Mouse (Mus musculus) brown adipose tissue, adult 24 weeks (tissue): ENCODE data around the gene Fmr1. TPM values are rescaled to one million over a fixed set of nuclear protein-coding genes. Genes with fewer than 3 reads are reported as not detected.
"Not testable (repeated sequence)": the region's sequence is repeated elsewhere in the genome, so short reads cannot be mapped to it uniquely, and the experiment has no call there.

ENCODE experiments used
- H3K27ac ChIP-seq: fragments of 200-500 bp; replicated peaks from 2 replicates; pipeline ENCODE4 v1.5.1; 2012; ENCODE audit warnings: low read depth, mild to moderate bottlenecking, low read length
- H3K4me1 ChIP-seq: fragments of 200-500 bp; 2 replicates; pipeline ENCODE4 v1.6.1; 2012; ENCODE audit warnings: low read length, mixed read lengths; ENCODE audit not compliant: control insufficient read depth, insufficient read depth, insufficient read length
- H3K4me3 ChIP-seq: fragments of 200-500 bp; 2 replicates; pipeline ENCODE4 v1.5.1; 2012; ENCODE audit warnings: low read depth, mild to moderate bottlenecking, low read length, moderate library complexity; ENCODE audit not compliant: insufficient read depth
- polyA plus RNA-seq: library from polyadenylated mRNA; stranded (reverse); fragments of >200 nt; gene quantifications from 2 replicates; pipeline ENCODE4 v1.2.4, GENCODE M21; 2012; ENCODE audit not compliant: missing spikeins, insufficient read depth, insufficient read length

Fmr1 gene
- 23.5 and 24.4 TPM in 2 replicates for polyA plus RNA-seq

GRCm38 (mm10) chrX:68678333-68678740 is at the start of gene Fmr1:
Gene Fmr1, plus strand, starts transcription at chrX:68678541.
- H3K4me1 ChIP-seq, result no peaks in the 10 kb centered on the region
- peak within 1 kb of the TSS; percentile 98 for H3K4me3 ChIP-seq
- peak within 1 kb of the TSS; percentile 48 for H3K27ac ChIP-seq

- H3K27ac ChIP-seq, result no peak overlapping the region
- H3K4me3 ChIP-seq, result no peak overlapping the region
- no peaks in the 10 kb centered on the region for H3K4me1 ChIP-seq
Measured at GRCm38 (mm10) chrX:68641603-68642002, 36.7 kb upstream of the Fmr1 start.

GRCm38 (mm10) chrX:68645154-68645919 is 33.0 kb upstream of the Fmr1 start:
- Histone ChIP-seq H3K4me3 (no peak overlapping the region), H3K4me1 (no peaks in the 10 kb centered on the region), H3K27ac (no peak overlapping the region)

GRCm38 (mm10) chrX:68677508-68677907 is 833 bp upstream of the Fmr1 start:
- Histone ChIP-seq H3K4me1 (no peaks in the 10 kb centered on the region), H3K4me3 (0 out of 2 replicates have a peak overlapping the region, but pooled peaks have one; percentile 6), H3K27ac (no peak overlapping the region)

- peak overlapping the region; percentile 48 for H3K27ac ChIP-seq
- H3K4me1 ChIP-seq, result no peaks in the 10 kb centered on the region
Measured at GRCm38 (mm10) chrX:68678815-68679486, 610 bp downstream of the Fmr1 start.

GRCm38 (mm10) chrX:68684706-68685105 is 6.4 kb downstream of the Fmr1 start:
- H3K4me3 ChIP-seq, result no peak overlapping the region
- H3K27ac ChIP-seq, result no peak overlapping the region
- H3K4me1 ChIP-seq, result no peaks in the 10 kb centered on the region

More at GRCm38 (mm10) chrX:68678815-68679486, 610 bp downstream of the Fmr1 start:
- H3K4me3 ChIP-seq, result peak overlapping the region; percentile 98

GRCm38 (mm10) chrX:68691936-68692335 is 13.6 kb downstream of the Fmr1 start:
- H3K4me1 ChIP-seq, H3K4me3 ChIP-seq, H3K27ac ChIP-seq: not testable (repeated sequence)

GRCm38 (mm10) chrX:68736902-68737301 is 58.6 kb downstream of the Fmr1 start:
- Histone ChIP-seq H3K4me1 (no peaks in the 10 kb centered on the region), H3K4me3 (no peak overlapping the region), H3K27ac (no peak overlapping the region)

GRCm38 (mm10) chrX:68740088-68740487 is 61.7 kb downstream of the Fmr1 start:
- H3K4me1 ChIP-seq, result no peaks in the 10 kb centered on the region
- no peak overlapping the region for H3K27ac ChIP-seq
- no peak overlapping the region for H3K4me3 ChIP-seq

- Histone ChIP-seq H3K4me3 (no peak within 1 kb of the TSS), H3K4me1 (no peaks in the 10 kb centered on the region), H3K27ac (no peak within 1 kb of the TSS)
Measured at GRCm38 (mm10) chrX:68761606-68762005, 83.3 kb downstream of the Fmr1 start, which contains the start of gene Fmr1nb. Gene Fmr1nb, plus strand, starts transcription at chrX:68761839.

Other genes starting within 250 kb of the Fmr1 start
- 2.1 and 2.8 TPM in 2 replicates for gene Fmr1nb, start 83.3 kb downstream of the Fmr1 start, polyA plus RNA-seq
- 4.6 and 12.3 TPM in 2 replicates for gene Gm14698, start 142.6 kb downstream of the Fmr1 start, polyA plus RNA-seq
- gene Gm6812, start 214.5 kb downstream of the Fmr1 start, polyA plus RNA-seq, result not detected in 2 replicates